Mouse (Mus musculus): Measurements from ENCODE around the gene Ube2s. TPM values are rescaled to one million over a fixed set of nuclear protein-coding genes. Genes with fewer than 3 reads are reported as not detected.

Gene Ube2s
- total and polyA plus RNA-seq, 2 experiments: 24.2 to 74.3 TPM

DNA sequence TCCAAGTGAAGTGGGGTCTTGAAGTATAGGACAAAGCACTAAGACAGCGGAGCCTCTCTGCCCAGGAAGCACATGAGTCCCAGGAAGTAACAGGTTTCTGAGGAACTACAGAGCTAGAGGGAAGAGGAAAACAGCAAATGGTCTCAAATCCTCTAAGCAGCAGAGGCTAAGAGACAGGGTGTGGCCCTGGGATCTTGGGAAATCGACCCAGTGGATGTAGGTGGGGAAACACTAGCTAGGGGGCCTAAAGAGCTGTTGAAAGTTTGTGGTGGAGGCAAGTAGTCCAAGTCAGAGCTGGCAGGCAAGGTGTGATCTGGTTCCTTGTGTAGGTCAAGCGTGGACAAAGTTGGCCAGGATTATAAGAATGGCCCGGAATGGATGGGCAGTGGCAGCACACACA is 64.1 kb downstream of the Ube2s start:
- no peaks in the 10 kb centered on the region for H3K36me3 ChIP-seq (ENCODE audit: control insufficient read depth, insufficient read depth, low read length)
- no peaks in the 10 kb centered on the region for H3K27me3 ChIP-seq (ENCODE audit: control insufficient read depth, insufficient read depth, low read length)
- TF ChIP-seq CTCF (IDR thresholded peaks at IDR 0.05; ENCODE audit: low read depth, low read length): no peak
- TF ChIP-seq POLR2A (IDR thresholded peaks at IDR 0.05; ENCODE audit: extremely low read depth, insufficient read depth, low read length): no peak
- DNase-seq (ENCODE audit: extremely low read depth, low read depth, low spot score): no peak
- no peak overlapping the region for H3K4me3 ChIP-seq (ENCODE audit: insufficient read depth, low read depth, low read length)
- no peaks in the 10 kb centered on the region; the same call in 1 of the 2 replicates for H3K4me1 ChIP-seq (ENCODE audit: control insufficient read depth, insufficient read depth, low read length)
- no peaks in the 10 kb centered on the region for H3K79me2 ChIP-seq (ENCODE audit: control insufficient read depth, insufficient read depth, low read length)
- 79% methylated on average over 4 of the region's 4 CpGs for WGBS
- no peak overlapping the region for H3K9ac ChIP-seq (ENCODE audit: low read depth, low read length)
- H3K27ac ChIP-seq (replicated peaks; ENCODE audit: insufficient read depth, low read depth, low read length): no peak overlapping the region

DNA sequence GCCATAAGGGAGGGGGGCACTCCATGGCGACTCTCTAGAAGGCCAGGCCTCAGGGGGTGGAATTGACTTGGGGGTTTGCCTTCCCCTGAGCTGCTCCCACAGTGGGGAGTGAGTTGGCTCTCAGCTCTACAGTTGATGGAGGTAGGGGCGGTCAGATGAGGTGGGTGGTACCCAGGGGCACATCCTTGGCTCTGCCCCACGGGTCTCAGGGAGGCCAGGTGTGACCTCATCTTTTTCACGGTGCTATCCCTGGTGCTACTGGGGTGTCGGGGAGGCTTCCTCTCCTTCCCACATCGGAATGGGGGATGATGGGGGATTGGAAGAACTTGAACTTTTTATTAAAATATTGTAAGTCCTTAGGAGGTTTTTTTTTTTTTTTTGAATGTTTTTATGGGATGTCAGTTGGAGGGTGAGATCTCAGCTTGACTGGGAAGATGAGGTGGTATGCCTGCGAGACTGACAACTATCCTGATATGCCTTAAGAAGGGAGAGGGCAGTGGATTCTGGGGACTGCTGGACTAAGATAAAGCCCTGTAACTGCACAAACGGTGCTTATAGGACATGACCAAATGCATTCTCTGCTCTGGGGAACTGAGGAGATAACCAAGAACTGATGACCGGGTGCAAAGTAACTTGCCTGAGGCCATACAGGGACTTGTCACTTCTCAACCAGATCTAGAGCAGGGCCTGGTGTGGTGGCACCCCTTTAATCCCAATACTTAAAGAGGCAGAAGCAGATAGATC is 65.1 kb downstream of the Ube2s start:
- no peak overlapping the region for H3K9ac ChIP-seq (ENCODE audit: low read depth, low read length)
- no peaks in the 10 kb centered on the region for H3K27me3 ChIP-seq (ENCODE audit: control insufficient read depth, insufficient read depth, low read length)
- no peak for TF ChIP-seq CTCF (IDR thresholded peaks at IDR 0.05; ENCODE audit: low read depth, low read length)
- TF ChIP-seq POLR2A (IDR thresholded peaks at IDR 0.05; ENCODE audit: extremely low read depth, insufficient read depth, low read length): no peak
- H3K4me1 ChIP-seq (ENCODE audit: control insufficient read depth, insufficient read depth, low read length): no peaks in the 10 kb centered on the region; the same call in 1 of the 2 replicates
- no peaks in the 10 kb centered on the region for H3K79me2 ChIP-seq (ENCODE audit: control insufficient read depth, insufficient read depth, low read length)
- H3K27ac ChIP-seq (replicated peaks; ENCODE audit: insufficient read depth, low read depth, low read length): no peak overlapping the region
- H3K36me3 ChIP-seq (ENCODE audit: control insufficient read depth, insufficient read depth, low read length): no peaks in the 10 kb centered on the region
- no peak overlapping the region for H3K4me3 ChIP-seq (ENCODE audit: insufficient read depth, low read depth, low read length)
- DNase-seq (ENCODE audit: extremely low read depth, low read depth, low spot score): no peak
- 86% methylated on average over 9 of the region's 9 CpGs for WGBS

- H3K79me2 ChIP-seq (ENCODE audit: control insufficient read depth, insufficient read depth, low read length): no peaks in the 10 kb centered on the region
- H3K4me1 ChIP-seq (ENCODE audit: control insufficient read depth, insufficient read depth, low read length): no peaks in the 10 kb centered on the region
- no peak for DNase-seq (ENCODE audit: extremely low read depth, low read depth, low spot score)
- WGBS: 95% methylated on average over 22 of the region's 22 CpGs
- no peaks in the 10 kb centered on the region for H3K36me3 ChIP-seq (ENCODE audit: control insufficient read depth, insufficient read depth, low read length)
- H3K4me3 ChIP-seq (ENCODE audit: insufficient read depth, low read depth, low read length): no peak overlapping the region
- TF ChIP-seq CTCF (IDR thresholded peaks at IDR 0.05; ENCODE audit: low read depth, low read length): no peak
- TF ChIP-seq POLR2A (IDR thresholded peaks at IDR 0.05; ENCODE audit: extremely low read depth, insufficient read depth, low read length): no peak
- no peak overlapping the region for H3K9ac ChIP-seq (ENCODE audit: low read depth, low read length)
- H3K27ac ChIP-seq (replicated peaks; ENCODE audit: insufficient read depth, low read depth, low read length): no peak overlapping the region
- no peaks in the 10 kb centered on the region for H3K27me3 ChIP-seq (ENCODE audit: control insufficient read depth, insufficient read depth, low read length)
These were observed 65.9 kb downstream of the Ube2s start for GRCm38 (mm10) chr7:4746326-4746980.

- H3K79me2 ChIP-seq (ENCODE audit: control insufficient read depth, insufficient read depth, low read length): 0 out of 2 replicates have a peak, but pooled peaks cover 2% of the 10 kb centered on the region
- no peaks in the 10 kb centered on the region for H3K27me3 ChIP-seq (ENCODE audit: control insufficient read depth, insufficient read depth, low read length)
- no peak for DNase-seq (ENCODE audit: extremely low read depth, low read depth, low spot score)
- H3K27ac ChIP-seq (replicated peaks; ENCODE audit: insufficient read depth, low read depth, low read length): no peak overlapping the region
- H3K4me3 ChIP-seq (ENCODE audit: insufficient read depth, low read depth, low read length): no peak overlapping the region
- 0 out of 2 replicates have a peak, but pooled peaks cover 5% of the 10 kb centered on the region for H3K4me1 ChIP-seq (ENCODE audit: control insufficient read depth, insufficient read depth, low read length)
- H3K36me3 ChIP-seq (ENCODE audit: control insufficient read depth, insufficient read depth, low read length): no peaks in the 10 kb centered on the region
- TF ChIP-seq CTCF (IDR thresholded peaks at IDR 0.05; ENCODE audit: low read depth, low read length) (no peak), POLR2A (IDR thresholded peaks at IDR 0.05; ENCODE audit: extremely low read depth, insufficient read depth, low read length) (no peak)
- no peak overlapping the region for H3K9ac ChIP-seq (ENCODE audit: low read depth, low read length)
- WGBS: 98% methylated on average over 6 of the region's 6 CpGs
These were observed 67.5 kb downstream of the Ube2s start for GRCm38 (mm10) chr7:4744886-4745285.

Other genes starting within 250 kb of the Ube2s start
Only the 30 nearest of the 32 such genes appear.
- 0.18 TPM in 1 of 2 replicates, not detected in the other for gene Ptprh, start 208.5 kb downstream of the Ube2s start, total RNA-seq (2014; rRNA removed)
- gene Ptprh, start 208.5 kb downstream of the Ube2s start, polyA plus RNA-seq (2012; rRNA removed): not detected in 2 replicates
- 39.5 and 55.7 TPM in 2 replicates for gene Tmem86b, start 181.2 kb downstream of the Ube2s start, total RNA-seq (2014; rRNA removed)
- 404 and 475 TPM in 2 replicates for gene Tmem86b, start 181.2 kb downstream of the Ube2s start, polyA plus RNA-seq (2012; rRNA removed)
- gene Ppp6r1, start 153.6 kb downstream of the Ube2s start, total RNA-seq (2014; rRNA removed): 47.6 and 54.2 TPM in 2 replicates
- gene Ppp6r1, start 153.6 kb downstream of the Ube2s start, polyA plus RNA-seq (2012; rRNA removed): 77.5 and 79.2 TPM in 2 replicates
- gene Hspbp1, start 127.5 kb downstream of the Ube2s start, total RNA-seq (2014; rRNA removed): 18.2 and 25.5 TPM in 2 replicates
- 27.3 and 30.6 TPM in 2 replicates for gene Hspbp1, start 127.5 kb downstream of the Ube2s start, polyA plus RNA-seq (2012; rRNA removed)
- 0.07 and 0.09 TPM in 2 replicates for gene Brsk1, start 122.0 kb downstream of the Ube2s start, total RNA-seq (2014; rRNA removed)
- 0.27 and 0.40 TPM in 2 replicates for gene Brsk1, start 122.0 kb downstream of the Ube2s start, polyA plus RNA-seq (2012; rRNA removed)
- gene Tmem150b, start 87.3 kb downstream of the Ube2s start, total RNA-seq (2014; rRNA removed): 0.07 and 0.28 TPM in 2 replicates
- gene Tmem150b, start 87.3 kb downstream of the Ube2s start, polyA plus RNA-seq (2012; rRNA removed): 0.19 and 0.44 TPM in 2 replicates
- gene Kmt5c, start 72.5 kb downstream of the Ube2s start, total RNA-seq (2014; rRNA removed): 7.8 and 9.5 TPM in 2 replicates
- gene Kmt5c, start 72.5 kb downstream of the Ube2s start, polyA plus RNA-seq (2012; rRNA removed): 23.5 and 35.1 TPM in 2 replicates
- not detected in 2 replicates for gene Cox6b2, start 59.5 kb downstream of the Ube2s start, total RNA-seq (2014; rRNA removed)
- 0.67 and 1.3 TPM in 2 replicates for gene Cox6b2, start 59.5 kb downstream of the Ube2s start, polyA plus RNA-seq (2012; rRNA removed)
- not detected in 2 replicates for gene Fam71e2, start 41.3 kb downstream of the Ube2s start, total RNA-seq (2014; rRNA removed)
- gene Fam71e2, start 41.3 kb downstream of the Ube2s start, polyA plus RNA-seq (2012; rRNA removed): not detected in 2 replicates
- gene Il11, start 29.7 kb downstream of the Ube2s start, total RNA-seq (2014; rRNA removed): not detected in 2 replicates
- gene Il11, start 29.7 kb downstream of the Ube2s start, polyA plus RNA-seq (2012; rRNA removed): 0.09 TPM in 1 of 2 replicates, not detected in the other
- gene Tmem190, start 29.7 kb downstream of the Ube2s start, total RNA-seq (2014; rRNA removed): not detected in 2 replicates
- not detected in 2 replicates for gene Tmem190, start 29.7 kb downstream of the Ube2s start, polyA plus RNA-seq (2012; rRNA removed)
- 16.4 and 17.3 TPM in 2 replicates for gene Tmem238, start 22.9 kb downstream of the Ube2s start, total RNA-seq (2014; rRNA removed)
- gene Tmem238, start 22.9 kb downstream of the Ube2s start, polyA plus RNA-seq (2012; rRNA removed): 73.2 and 92.1 TPM in 2 replicates
- 58.4 and 69.2 TPM in 2 replicates for gene Rpl28, start 19.7 kb downstream of the Ube2s start, total RNA-seq (2014; rRNA removed)
- gene Rpl28, start 19.7 kb downstream of the Ube2s start, polyA plus RNA-seq (2012; rRNA removed): 211 and 226 TPM in 2 replicates
- gene Shisa7, start 32.1 kb upstream of the Ube2s start, total RNA-seq (2014; rRNA removed): under 0.01 TPM in 1 of 2 replicates, not detected in the other
- 0.02 and 0.12 TPM in 2 replicates for gene Shisa7, start 32.1 kb upstream of the Ube2s start, polyA plus RNA-seq (2012; rRNA removed)
- 23.6 and 40.2 TPM in 2 replicates for gene Isoc2b, start 57.7 kb upstream of the Ube2s start, total RNA-seq (2014; rRNA removed)
- gene Isoc2b, start 57.7 kb upstream of the Ube2s start, polyA plus RNA-seq (2012; rRNA removed): 24.0 and 34.6 TPM in 2 replicates
- 54.3 and 63.5 TPM in 2 replicates for gene Isoc2a, start 64.6 kb upstream of the Ube2s start, total RNA-seq (2014; rRNA removed)
- 103 and 110 TPM in 2 replicates for gene Isoc2a, start 64.6 kb upstream of the Ube2s start, polyA plus RNA-seq (2012; rRNA removed)
- not detected in 2 replicates for gene Gm36210, start 93.9 kb upstream of the Ube2s start, total RNA-seq (2014; rRNA removed)
- 0.13 TPM in 1 of 2 replicates, not detected in the other for gene Gm36210, start 93.9 kb upstream of the Ube2s start, polyA plus RNA-seq (2012; rRNA removed)
- gene Zfp628, start 102.6 kb upstream of the Ube2s start, total RNA-seq (2014; rRNA removed): 0.55 and 0.74 TPM in 2 replicates
- 6.2 and 8.3 TPM in 2 replicates for gene Zfp628, start 102.6 kb upstream of the Ube2s start, polyA plus RNA-seq (2012; rRNA removed)
- 0.20 and 0.28 TPM in 2 replicates for gene Nat14, start 109.4 kb upstream of the Ube2s start, total RNA-seq (2014; rRNA removed)
- 0.66 and 0.75 TPM in 2 replicates for gene Nat14, start 109.4 kb upstream of the Ube2s start, polyA plus RNA-seq (2012; rRNA removed)
- gene Ssc5d, start 113.2 kb upstream of the Ube2s start, total RNA-seq (2014; rRNA removed): 0.07 and 0.18 TPM in 2 replicates
- gene Ssc5d, start 113.2 kb upstream of the Ube2s start, polyA plus RNA-seq (2012; rRNA removed): 0.14 and 0.26 TPM in 2 replicates
- not detected in 2 replicates for gene Sbk2, start 151.8 kb upstream of the Ube2s start, total RNA-seq (2014; rRNA removed)
- gene Sbk2, start 151.8 kb upstream of the Ube2s start, polyA plus RNA-seq (2012; rRNA removed): 0.12 TPM in 1 of 2 replicates, not detected in the other
- not detected in 2 replicates for gene Sbk3, start 158.6 kb upstream of the Ube2s start, total RNA-seq (2014; rRNA removed)
- not detected in 2 replicates for gene Sbk3, start 158.6 kb upstream of the Ube2s start, polyA plus RNA-seq (2012; rRNA removed)
- 1.2 TPM in 2 replicates for gene Zfp579, start 183.6 kb upstream of the Ube2s start, total RNA-seq (2014; rRNA removed)
- 10.8 and 13.0 TPM in 2 replicates for gene Zfp579, start 183.6 kb upstream of the Ube2s start, polyA plus RNA-seq (2012; rRNA removed)
- gene Zfp524, start 201.8 kb upstream of the Ube2s start, total RNA-seq (2014; rRNA removed): 6.7 and 10.7 TPM in 2 replicates
- 38.3 and 41.1 TPM in 2 replicates for gene Zfp524, start 201.8 kb upstream of the Ube2s start, polyA plus RNA-seq (2012; rRNA removed)
- 6.2 and 6.8 TPM in 2 replicates for gene Fiz1, start 202.1 kb upstream of the Ube2s start, total RNA-seq (2014; rRNA removed)
- 18.0 and 19.3 TPM in 2 replicates for gene Fiz1, start 202.1 kb upstream of the Ube2s start, polyA plus RNA-seq (2012; rRNA removed)
- 0.55 and 1.1 TPM in 2 replicates for gene Gm44973, start 202.9 kb upstream of the Ube2s start, total RNA-seq (2014; rRNA removed)
- gene Gm44973, start 202.9 kb upstream of the Ube2s start, polyA plus RNA-seq (2012; rRNA removed): not detected in 2 replicates
- 4.1 and 4.3 TPM in 2 replicates for gene Zfp865, start 207.8 kb upstream of the Ube2s start, total RNA-seq (2014; rRNA removed)
- gene Zfp865, start 207.8 kb upstream of the Ube2s start, polyA plus RNA-seq (2012; rRNA removed): 11.2 and 14.6 TPM in 2 replicates
- gene Ccdc106, start 208.0 kb upstream of the Ube2s start, total RNA-seq (2014; rRNA removed): 0.20 and 0.28 TPM in 2 replicates
- gene Ccdc106, start 208.0 kb upstream of the Ube2s start, polyA plus RNA-seq (2012; rRNA removed): 0.30 and 0.35 TPM in 2 replicates
- gene 4632433K11Rik, start 221.5 kb upstream of the Ube2s start, total RNA-seq (2014; rRNA removed): 0.28 TPM in 1 of 2 replicates, not detected in the other
- gene 4632433K11Rik, start 221.5 kb upstream of the Ube2s start, polyA plus RNA-seq (2012; rRNA removed): not detected in 2 replicates
- 2.4 and 2.8 TPM in 2 replicates for gene Zfp784, start 225.9 kb upstream of the Ube2s start, total RNA-seq (2014; rRNA removed)
- 2.7 and 2.9 TPM in 2 replicates for gene Zfp784, start 225.9 kb upstream of the Ube2s start, polyA plus RNA-seq (2012; rRNA removed)